Mouse (Mus musculus): ENCODE results near the gene Gpld1. TPM values are rescaled to one million over a fixed set of nuclear protein-coding genes. Genes with fewer than 3 reads are reported as not detected.

Gene Gpld1
- polyA plus RNA-seq, 1 experiment, result 0.02 TPM

DNA sequence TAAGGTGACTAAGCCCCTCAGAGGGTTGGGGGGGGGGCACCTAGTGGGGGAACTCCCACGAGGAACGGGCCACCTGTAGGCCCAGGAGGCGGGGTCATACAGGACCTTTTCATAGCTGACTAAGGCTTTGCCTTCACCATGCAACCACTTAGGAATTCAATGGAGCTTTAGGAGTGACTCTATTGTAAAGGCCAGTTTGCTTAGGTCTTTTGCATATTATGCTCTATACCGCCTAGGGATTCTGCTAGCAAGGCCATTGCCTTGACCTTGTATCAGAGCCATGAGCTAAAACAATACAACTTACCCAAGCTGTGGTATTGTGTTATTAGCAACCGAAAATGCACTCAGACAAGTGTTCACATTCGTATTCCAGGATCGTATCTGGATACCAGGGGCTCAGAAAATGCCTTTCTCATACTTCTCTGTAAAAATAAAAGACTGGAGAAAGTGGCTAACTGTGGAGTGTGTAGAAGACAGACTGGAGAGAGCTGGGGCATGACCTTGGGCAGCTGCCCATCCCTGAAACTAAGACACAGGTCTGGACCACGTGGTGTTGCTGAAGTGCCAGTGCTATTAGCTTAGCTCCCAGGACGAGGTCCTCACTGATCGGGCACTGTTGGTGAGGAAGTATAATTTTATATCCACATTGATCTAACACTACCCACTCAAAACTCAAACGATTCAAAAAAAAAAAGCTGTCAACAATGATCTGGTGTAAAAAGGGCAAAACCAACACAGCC lies 36.0 kb upstream of the Gpld1 start:
- Histone ChIP-seq H3K79me2 (ENCODE audit: control insufficient read depth, insufficient read depth) (no peaks in the 10 kb centered on the region), H3K36me3 (ENCODE audit: control insufficient read depth, insufficient read depth) (no peaks in the 10 kb centered on the region), H3K4me3 (ENCODE audit: insufficient read depth, poor library complexity, severe bottlenecking) (no peak overlapping the region), H3K79me3 (ENCODE audit: low read depth) (no peaks in the 10 kb centered on the region), H3K27me3 (ENCODE audit: control insufficient read depth, insufficient read depth, insufficient read length) (no peaks in the 10 kb centered on the region), H3ac (ENCODE audit: control insufficient read depth, insufficient read length, low read depth) (no peak overlapping the region)
- TF ChIP-seq CEBPB (IDR thresholded peaks at IDR 0.05; ENCODE audit: low read depth), result no peak
- no peak for TF ChIP-seq MAX (IDR thresholded peaks at IDR 0.05)
- no peak for TF ChIP-seq USF1 (IDR thresholded peaks at IDR 0.05; ENCODE audit: low read depth)
- TF ChIP-seq MYOG (IDR thresholded peaks at IDR 0.05; ENCODE audit: control insufficient read depth, extremely low read depth, insufficient read length), result no peak
- no peak for TF ChIP-seq FOSL1 (IDR thresholded peaks at IDR 0.05; ENCODE audit: insufficient read depth, low read length, poor library complexity, severe bottlenecking)
- TF ChIP-seq MYOD1 (IDR thresholded peaks at IDR 0.05; ENCODE audit: control insufficient read depth, insufficient read length, low read depth), result no peak
- no peak for TF ChIP-seq CTCF (IDR thresholded peaks at IDR 0.05; ENCODE audit: control insufficient read depth, insufficient read depth, insufficient read length)

DNA sequence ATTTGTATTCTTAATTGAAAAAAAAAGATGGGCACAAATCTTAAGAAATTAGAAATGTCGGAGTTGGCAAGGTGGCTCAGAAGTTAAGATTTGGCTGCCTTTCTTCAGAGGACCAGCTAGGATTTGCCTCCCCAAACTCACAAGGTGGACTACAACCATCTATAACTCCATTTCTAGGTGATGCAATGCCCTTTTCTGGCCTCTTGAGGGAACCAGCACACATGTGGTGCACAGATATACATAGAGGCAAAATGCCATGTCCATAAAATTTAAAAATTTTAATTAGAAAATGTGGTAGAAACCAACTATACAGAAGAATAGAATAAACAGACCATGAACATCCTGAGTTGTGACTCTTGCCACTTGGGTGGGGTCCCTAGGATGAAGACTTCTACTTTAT lies 33.8 kb upstream of the Gpld1 start:
- TF ChIP-seq MYOD1 (IDR thresholded peaks at IDR 0.05; ENCODE audit: control insufficient read depth, insufficient read length, low read depth), result no peak
- peak; percentile 18 for TF ChIP-seq CEBPB (IDR thresholded peaks at IDR 0.05; ENCODE audit: low read depth)
- H3K79me3 ChIP-seq (ENCODE audit: low read depth), result no peaks in the 10 kb centered on the region
- H3K27me3 ChIP-seq (ENCODE audit: control insufficient read depth, insufficient read depth, insufficient read length), result no peaks in the 10 kb centered on the region
- H3K4me3 ChIP-seq (ENCODE audit: insufficient read depth, poor library complexity, severe bottlenecking), result no peak overlapping the region
- H3K79me2 ChIP-seq (ENCODE audit: control insufficient read depth, insufficient read depth), result no peaks in the 10 kb centered on the region
- H3ac ChIP-seq (ENCODE audit: control insufficient read depth, insufficient read length, low read depth), result no peak overlapping the region
- H3K36me3 ChIP-seq (ENCODE audit: control insufficient read depth, insufficient read depth), result no peaks in the 10 kb centered on the region

DNA sequence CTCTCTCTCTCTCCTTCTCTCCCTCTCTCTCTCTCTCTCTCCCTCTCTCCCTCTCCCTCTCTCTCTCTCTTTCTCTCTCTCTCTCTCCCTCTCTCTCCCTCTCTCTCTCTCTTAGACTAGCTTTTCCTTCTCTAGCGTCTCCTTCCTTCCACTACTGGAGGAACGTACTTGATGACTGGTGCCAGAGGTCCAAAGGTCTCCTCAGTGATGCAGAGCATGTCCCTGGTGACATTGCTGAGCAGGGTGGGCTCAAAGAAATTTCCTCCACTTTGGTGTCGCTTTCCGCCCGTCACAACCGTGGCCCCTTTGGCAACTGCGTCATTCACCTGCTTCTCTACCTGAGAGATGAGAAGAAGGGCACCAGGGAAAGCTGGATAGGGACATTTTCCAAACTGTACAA lies 29.4 kb upstream of the Gpld1 start:
- H3ac ChIP-seq (ENCODE audit: control insufficient read depth, insufficient read length, low read depth), result no peak overlapping the region
- H3K36me3 ChIP-seq (ENCODE audit: control insufficient read depth, insufficient read depth), result no peaks in the 10 kb centered on the region
- no peaks in the 10 kb centered on the region for H3K27me3 ChIP-seq (ENCODE audit: control insufficient read depth, insufficient read depth, insufficient read length)
- H3K79me2 ChIP-seq (ENCODE audit: control insufficient read depth, insufficient read depth), result no peaks in the 10 kb centered on the region
- no peaks in the 10 kb centered on the region for H3K79me3 ChIP-seq (ENCODE audit: low read depth)
- TF ChIP-seq FOSL1 (IDR thresholded peaks at IDR 0.05; ENCODE audit: insufficient read depth, low read length, poor library complexity, severe bottlenecking) (no peak), MYOD1 (IDR thresholded peaks at IDR 0.05; ENCODE audit: control insufficient read depth, insufficient read length, low read depth) (no peak), CEBPB (IDR thresholded peaks at IDR 0.05; ENCODE audit: low read depth) (no peak), USF1 (IDR thresholded peaks at IDR 0.05; ENCODE audit: low read depth) (no peak), CTCF (IDR thresholded peaks at IDR 0.05; ENCODE audit: control insufficient read depth, insufficient read depth, insufficient read length) (no peak), MYOG (IDR thresholded peaks at IDR 0.05; ENCODE audit: control insufficient read depth, extremely low read depth, insufficient read length) (no peak), MAX (IDR thresholded peaks at IDR 0.05) (no peak)
- H3K4me3 ChIP-seq (ENCODE audit: insufficient read depth, poor library complexity, severe bottlenecking), result no peak overlapping the region

DNA sequence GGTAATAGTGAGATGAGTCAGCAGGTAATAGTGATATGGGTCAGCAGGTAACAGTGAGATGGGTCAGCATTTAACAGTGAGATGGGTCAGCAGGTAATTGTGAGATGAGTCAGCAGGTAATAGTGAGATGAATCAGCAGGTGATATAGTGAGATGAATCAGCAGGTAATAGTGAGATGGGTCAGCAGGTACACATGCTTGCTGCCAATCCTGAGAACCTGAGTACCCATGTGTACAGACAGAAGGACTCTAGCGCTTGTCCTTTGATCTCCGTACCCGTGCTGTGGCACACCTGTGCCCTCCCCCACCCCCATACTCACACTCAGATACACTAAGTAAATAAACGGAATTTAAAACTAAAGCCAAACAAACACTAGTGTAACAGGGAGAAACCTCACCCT lies 28.0 kb upstream of the Gpld1 start:
- Histone ChIP-seq H3K4me3 (ENCODE audit: insufficient read depth, poor library complexity, severe bottlenecking) (no peak overlapping the region), H3K79me3 (ENCODE audit: low read depth) (no peaks in the 10 kb centered on the region), H3K36me3 (ENCODE audit: control insufficient read depth, insufficient read depth) (no peaks in the 10 kb centered on the region), H3K27me3 (ENCODE audit: control insufficient read depth, insufficient read depth, insufficient read length) (no peaks in the 10 kb centered on the region), H3K79me2 (ENCODE audit: control insufficient read depth, insufficient read depth) (no peaks in the 10 kb centered on the region), H3ac (ENCODE audit: control insufficient read depth, insufficient read length, low read depth) (no peak overlapping the region)
- no peak for TF ChIP-seq FOSL1 (IDR thresholded peaks at IDR 0.05; ENCODE audit: insufficient read depth, low read length, poor library complexity, severe bottlenecking)
- TF ChIP-seq MYOG (IDR thresholded peaks at IDR 0.05; ENCODE audit: control insufficient read depth, extremely low read depth, insufficient read length), result no peak
- TF ChIP-seq CEBPB (IDR thresholded peaks at IDR 0.05; ENCODE audit: low read depth), result no peak
- TF ChIP-seq USF1 (IDR thresholded peaks at IDR 0.05; ENCODE audit: low read depth), result no peak
- no peak for TF ChIP-seq MYOD1 (IDR thresholded peaks at IDR 0.05; ENCODE audit: control insufficient read depth, insufficient read length, low read depth)
- no peak for TF ChIP-seq CTCF (IDR thresholded peaks at IDR 0.05; ENCODE audit: control insufficient read depth, insufficient read depth, insufficient read length)
- TF ChIP-seq MAX (IDR thresholded peaks at IDR 0.05), result no peak

- H3ac ChIP-seq (ENCODE audit: control insufficient read depth, insufficient read length, low read depth), result no peak overlapping the region
- no peak for TF ChIP-seq MYOD1 (IDR thresholded peaks at IDR 0.05; ENCODE audit: control insufficient read depth, insufficient read length, low read depth)
- no peak for TF ChIP-seq CTCF (IDR thresholded peaks at IDR 0.05; ENCODE audit: control insufficient read depth, insufficient read depth, insufficient read length)
- TF ChIP-seq USF1 (IDR thresholded peaks at IDR 0.05; ENCODE audit: low read depth), result no peak
- no peak for TF ChIP-seq MYOG (IDR thresholded peaks at IDR 0.05; ENCODE audit: control insufficient read depth, extremely low read depth, insufficient read length)
- no peak for TF ChIP-seq CEBPB (IDR thresholded peaks at IDR 0.05; ENCODE audit: low read depth)
- TF ChIP-seq FOSL1 (IDR thresholded peaks at IDR 0.05; ENCODE audit: insufficient read depth, low read length, poor library complexity, severe bottlenecking), result no peak
- TF ChIP-seq MAX (IDR thresholded peaks at IDR 0.05), result no peak
- no peaks in the 10 kb centered on the region for H3K27me3 ChIP-seq (ENCODE audit: control insufficient read depth, insufficient read depth, insufficient read length)
- no peaks in the 10 kb centered on the region for H3K79me2 ChIP-seq (ENCODE audit: control insufficient read depth, insufficient read depth)
- H3K4me3 ChIP-seq (ENCODE audit: insufficient read depth, poor library complexity, severe bottlenecking), result no peak overlapping the region
- no peaks in the 10 kb centered on the region for H3K79me3 ChIP-seq (ENCODE audit: low read depth)
- H3K36me3 ChIP-seq (ENCODE audit: control insufficient read depth, insufficient read depth), result no peaks in the 10 kb centered on the region
Observed at GRCm38 (mm10) chr13:24915831-24916230, 27.1 kb upstream of the Gpld1 start.
